Mouse (Mus musculus) erythroid progenitor cell, adult 5-6 weeks (primary cell): ENCODE data around the gene Szt2. TPM values are rescaled to one million over a fixed set of nuclear protein-coding genes. Genes with fewer than 3 reads are reported as not detected.

Source experiments
- ATAC-seq: replicated peaks from 2 replicates; pipeline ENCODE4 v1.8.0; 2016; ENCODE audit warnings: moderate number of reproducible peaks, mild to moderate bottlenecking, moderate TSS enrichment, inconsistent platforms; ENCODE audit not compliant: poor library complexity, low FRiP score, severe bottlenecking
- total RNA-seq, 2 experiments: library from RNA; stranded (forward) in 1 of 2; stranded (reverse) in 1 of 2; fragments of 150-400 nt in 1 of 2; fragments of 186-747, 209-891 nt in 1 of 2; gene quantifications; 2 replicates each; pipeline versions ENCODE4 v1.2.3 to v1.2.4; 2015 to 2017; ENCODE audit warnings: low replicate concordance in 2 of 2

The Szt2 gene
- total RNA-seq (2015; ENCODE audit: low replicate concordance), result 36.9 and 44.3 TPM in 2 replicates
- 18.2 and 33.9 TPM in 2 replicates for total RNA-seq (2017; ENCODE audit: low replicate concordance)

DNA sequence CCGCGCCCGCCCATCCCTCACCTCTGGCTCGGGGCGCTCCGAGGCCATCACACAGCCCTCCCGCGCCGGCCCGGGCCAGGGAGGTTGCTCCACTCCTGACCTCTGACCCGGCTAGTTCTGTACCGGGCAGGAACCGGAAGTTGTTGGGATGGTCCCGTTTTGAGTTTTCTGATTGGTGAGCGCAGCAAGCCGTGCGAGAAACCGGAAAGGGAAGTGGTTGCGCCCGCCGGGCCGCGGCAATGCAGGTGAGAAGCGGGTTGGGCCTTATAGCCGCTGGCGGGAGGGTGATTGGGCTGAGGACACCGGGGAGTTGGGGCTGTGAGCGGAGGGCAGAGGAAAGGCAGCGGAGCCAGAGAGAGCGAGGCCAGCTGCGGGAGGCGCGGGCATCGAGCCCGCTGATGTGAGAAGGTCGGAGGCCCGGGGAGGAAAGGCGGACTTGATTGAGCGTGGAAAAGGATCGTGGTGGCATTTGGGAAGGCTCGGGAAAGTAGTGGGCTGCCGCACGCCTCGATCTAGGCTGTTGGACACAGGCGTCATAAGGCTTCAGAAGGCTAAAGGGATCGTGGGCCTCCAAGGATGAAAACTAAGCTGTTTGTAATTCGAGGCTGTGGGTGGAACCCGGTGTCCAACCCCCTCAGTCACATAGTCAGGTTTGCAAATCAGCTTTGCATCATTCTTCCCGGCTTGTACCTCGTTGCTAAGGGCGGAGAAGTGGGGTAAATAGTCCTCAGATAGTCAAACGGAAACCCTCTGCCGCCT is at the start of gene Szt2, which contains the start of gene Med8:
Gene Szt2 (minus strand): TSS at position 132 of the 759 bp plus-strand sequence.
Gene Med8 (plus strand): TSS at position 196 of the 759 bp plus-strand sequence.
- peak; percentile 100 for ATAC-seq

- ATAC-seq, result no peak
Measured at GRCm38 (mm10) chr4:118457345-118457975, 48.4 kb upstream of the Szt2 start, which contains the start of gene Mpl. TSS of gene Mpl (minus strand) at chr4:118457513.

DNA sequence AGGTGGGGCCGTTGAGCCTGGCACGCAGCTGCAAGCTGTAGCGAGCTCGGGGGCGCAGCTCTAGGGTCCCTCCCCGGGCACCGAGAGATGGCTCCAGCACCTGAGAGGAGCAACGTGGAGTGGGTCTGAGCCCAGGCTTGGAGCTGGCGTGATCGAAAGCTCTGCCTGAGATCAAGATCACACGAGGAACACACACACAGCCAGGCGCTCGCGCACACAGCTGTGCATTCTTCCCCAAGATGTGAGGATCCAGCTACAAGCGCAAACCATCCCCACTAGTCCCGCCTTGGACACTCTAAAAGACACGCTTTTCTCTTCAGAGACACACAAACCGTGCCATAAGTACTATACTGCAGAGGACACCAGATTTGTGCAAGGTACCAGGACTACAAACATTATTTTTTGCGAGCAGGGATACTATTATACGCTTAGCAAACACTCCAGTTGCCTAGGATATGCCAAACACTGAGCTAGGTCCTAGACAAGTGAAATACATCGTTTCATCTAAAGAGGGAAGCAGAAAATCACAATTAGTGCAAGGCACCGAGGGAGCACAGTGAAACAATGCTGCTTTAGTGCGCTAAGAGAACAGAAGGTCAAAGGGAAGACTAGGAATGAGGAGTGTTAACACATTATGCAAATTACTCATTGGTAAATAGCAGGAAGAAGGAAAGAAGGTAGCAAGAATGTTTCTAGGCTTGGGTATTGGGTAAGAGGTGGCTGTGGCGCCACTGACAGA is 37.5 kb upstream of the Szt2 start:
- no peak for ATAC-seq

GRCm38 (mm10) chr4:118445781-118446414 is 36.8 kb upstream of the Szt2 start:
- no peak for ATAC-seq

- ATAC-seq, result no peak
Measured at GRCm38 (mm10) chr4:118445088-118445487, 36.0 kb upstream of the Szt2 start.

GRCm38 (mm10) chr4:118437829-118438253 is 28.8 kb upstream of the Szt2 start:
- ATAC-seq, result peak; percentile 57

GRCm38 (mm10) chr4:118436820-118437603 is 27.9 kb upstream of the Szt2 start, which contains the start of gene Cdc20:
TSS of gene Cdc20 (minus strand) at chr4:118437352.
- peak; percentile 93 for ATAC-seq

DNA sequence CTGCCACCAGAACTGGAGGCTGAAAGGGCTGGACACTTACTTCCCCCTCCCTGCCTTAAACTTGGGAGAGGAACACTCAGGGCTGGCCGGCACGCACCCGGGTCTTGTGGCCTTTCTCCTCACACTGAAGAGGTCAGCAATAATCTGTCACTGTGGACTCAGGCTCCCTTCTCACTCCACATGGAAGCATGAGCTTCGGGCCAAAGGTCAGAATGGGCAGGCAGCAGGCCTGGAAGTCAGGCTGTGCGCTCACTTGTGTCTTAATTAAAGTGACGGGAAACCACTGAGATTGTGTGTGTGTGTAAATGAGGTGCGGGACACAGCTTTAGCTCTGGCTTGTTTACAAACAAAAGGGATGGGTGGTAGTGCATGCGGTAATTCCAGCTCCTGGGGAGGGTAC is 23.3 kb upstream of the Szt2 start:
- no peak for ATAC-seq

- no peak for ATAC-seq
Measured at GRCm38 (mm10) chr4:118429215-118429895, 20.3 kb upstream of the Szt2 start.

DNA sequence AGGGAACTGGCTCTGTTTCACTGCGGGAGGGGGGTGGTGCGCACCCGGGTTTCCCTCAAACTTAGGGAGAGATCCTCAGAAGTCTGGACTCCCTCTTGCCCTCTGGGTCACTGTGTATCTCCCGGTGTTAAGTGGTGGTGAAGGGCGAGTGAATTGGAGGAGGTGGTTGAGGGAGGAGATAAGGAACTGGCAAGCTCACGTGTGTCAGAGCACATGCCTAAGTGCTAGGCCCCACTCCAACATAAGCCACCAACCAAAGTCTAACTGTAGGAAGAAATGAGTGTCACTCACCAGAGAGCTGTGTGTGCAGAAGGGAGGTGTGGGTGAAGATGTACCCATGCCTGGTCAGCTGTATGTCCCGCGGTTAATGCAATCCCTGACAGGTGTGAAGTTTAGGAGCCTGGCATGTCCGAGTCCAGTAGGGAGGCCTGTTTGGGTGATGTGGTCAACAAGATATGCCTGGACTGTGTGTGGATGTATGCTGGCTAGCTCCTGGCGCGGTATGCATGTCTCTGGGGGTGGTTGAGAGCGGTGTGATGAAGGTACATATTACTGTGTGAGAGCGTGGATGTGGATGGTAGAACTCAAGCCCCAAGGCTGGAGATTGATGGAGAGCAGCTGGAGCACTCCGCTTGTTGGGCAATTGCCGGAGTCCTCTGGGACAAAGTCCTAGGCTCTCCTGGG is 19.6 kb upstream of the Szt2 start:
- ATAC-seq, result peak; percentile 45

DNA sequence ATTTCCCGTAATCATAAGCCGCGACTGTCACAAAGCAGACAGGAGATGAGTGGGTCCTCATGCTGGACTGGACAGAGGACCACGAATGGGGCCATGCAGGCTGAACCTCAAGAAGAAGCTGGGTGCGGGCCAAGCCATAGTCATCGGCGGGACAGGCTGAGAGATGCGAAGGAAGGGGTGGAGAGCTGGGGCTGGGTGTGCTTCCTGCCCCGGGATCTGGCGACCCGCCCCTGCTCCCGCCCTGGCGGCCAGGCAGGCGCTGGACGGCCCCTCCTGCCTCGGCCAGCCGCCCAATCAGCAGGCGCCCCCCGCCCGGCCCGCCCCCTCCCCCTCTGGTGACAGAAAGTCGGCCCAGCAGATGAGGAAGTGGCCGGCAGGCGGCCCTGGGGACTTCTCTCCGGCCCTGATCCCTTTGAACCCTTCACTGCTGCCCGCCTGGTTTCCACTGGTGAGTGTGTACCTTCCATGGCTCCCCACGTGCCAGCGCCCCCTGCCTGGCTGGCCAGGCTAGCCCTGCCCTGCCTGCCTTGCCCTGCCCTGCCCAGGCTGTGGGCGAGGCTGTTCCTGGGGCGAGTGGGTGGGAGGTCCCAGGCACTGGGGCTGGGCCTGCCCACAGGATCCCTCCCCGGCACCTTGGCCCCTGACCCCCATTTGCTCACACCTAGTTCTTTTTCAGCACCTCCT is 18.8 kb upstream of the Szt2 start, which contains the start of gene Elovl1:
Gene Elovl1 (plus strand): TSS at position 326 of the 684 bp plus-strand sequence.
- peak; percentile 87 for ATAC-seq

DNA sequence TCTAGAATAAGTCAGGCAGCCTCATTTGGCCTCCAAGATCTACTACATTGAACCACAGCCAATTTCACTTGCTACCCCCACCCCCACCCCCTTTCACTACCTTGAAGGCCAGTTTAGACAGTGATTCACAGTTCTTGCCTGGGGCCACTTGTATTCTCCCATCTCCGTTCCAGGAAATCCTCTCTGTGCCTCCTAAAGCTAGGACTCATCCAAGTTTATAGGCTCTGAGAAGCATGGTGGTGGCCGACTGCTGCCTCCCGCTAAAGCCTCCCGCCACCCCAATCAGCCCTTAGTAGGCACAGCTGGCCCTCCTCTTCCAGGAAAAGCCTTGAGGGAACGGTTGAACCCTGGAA is 18.3 kb upstream of the Szt2 start:
- peak; percentile 35 for ATAC-seq

DNA sequence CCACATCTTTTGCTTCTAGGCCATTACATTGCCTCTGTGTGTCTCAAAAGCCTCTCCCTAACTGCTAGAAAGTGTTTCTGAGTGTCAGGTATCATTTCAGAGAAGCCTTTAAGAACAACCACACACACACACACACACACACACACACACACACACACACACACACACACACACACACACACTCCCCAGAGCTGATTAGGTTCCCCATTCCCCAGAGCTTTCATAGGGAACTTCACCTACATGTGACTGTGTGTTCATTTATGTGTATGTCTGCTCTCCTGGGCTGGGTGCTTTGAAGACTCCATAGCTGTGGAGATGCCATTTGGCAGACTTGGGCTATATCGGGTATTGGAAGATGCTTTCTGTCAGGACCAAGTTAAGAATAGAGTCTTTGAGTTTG is 16.3 kb upstream of the Szt2 start:
- no peak for ATAC-seq

DNA sequence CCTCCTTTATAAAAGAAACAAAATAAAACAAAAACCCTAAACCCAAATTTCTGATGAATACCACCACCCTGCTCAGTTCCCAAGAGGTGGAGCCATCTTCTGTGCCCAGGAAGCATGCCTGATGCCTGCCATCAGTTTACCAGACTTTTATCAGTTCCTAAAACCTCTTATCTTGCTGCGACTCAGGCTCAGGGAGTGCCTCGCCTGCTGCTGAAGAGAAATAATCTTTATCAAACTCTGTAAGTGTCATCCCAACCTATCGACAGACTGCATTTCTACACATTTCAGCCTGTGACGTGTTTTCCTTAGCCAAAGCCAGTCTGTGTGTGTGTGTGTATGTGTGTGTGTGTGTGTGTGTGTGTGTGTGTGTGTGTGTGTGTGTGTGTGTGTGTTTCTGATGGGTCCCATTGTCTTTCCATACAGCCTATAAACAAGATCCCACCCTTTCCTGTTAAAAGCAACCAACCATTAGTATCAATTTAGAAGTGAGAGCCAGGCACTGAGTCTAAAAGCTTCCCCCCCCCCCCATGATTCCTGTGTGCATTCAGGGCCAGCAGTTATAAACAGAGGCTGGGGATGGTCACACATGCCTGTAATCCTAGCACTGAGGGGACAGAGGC is 15.6 kb upstream of the Szt2 start:
- ATAC-seq, result peak; percentile 54

DNA sequence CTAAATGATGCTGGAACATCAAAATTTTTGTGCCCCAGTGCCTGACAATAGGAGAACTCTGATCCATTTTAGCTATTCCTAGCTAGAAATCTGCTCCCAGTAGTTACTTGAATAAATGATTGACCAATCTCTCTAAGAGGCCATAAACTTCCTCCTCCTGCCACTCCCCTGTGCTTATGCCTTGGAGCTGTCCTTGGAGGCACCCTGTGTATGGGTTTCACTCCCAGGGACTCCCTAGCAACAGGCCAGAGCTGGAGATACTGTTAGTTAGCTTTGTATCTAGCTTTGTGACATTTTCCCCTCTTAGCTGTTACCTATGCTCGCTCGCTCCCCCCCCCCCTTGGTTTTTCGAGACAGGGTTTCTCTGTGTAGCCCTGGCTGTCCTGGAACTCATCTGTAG is 12.3 kb upstream of the Szt2 start:
- ATAC-seq, result no peak

DNA sequence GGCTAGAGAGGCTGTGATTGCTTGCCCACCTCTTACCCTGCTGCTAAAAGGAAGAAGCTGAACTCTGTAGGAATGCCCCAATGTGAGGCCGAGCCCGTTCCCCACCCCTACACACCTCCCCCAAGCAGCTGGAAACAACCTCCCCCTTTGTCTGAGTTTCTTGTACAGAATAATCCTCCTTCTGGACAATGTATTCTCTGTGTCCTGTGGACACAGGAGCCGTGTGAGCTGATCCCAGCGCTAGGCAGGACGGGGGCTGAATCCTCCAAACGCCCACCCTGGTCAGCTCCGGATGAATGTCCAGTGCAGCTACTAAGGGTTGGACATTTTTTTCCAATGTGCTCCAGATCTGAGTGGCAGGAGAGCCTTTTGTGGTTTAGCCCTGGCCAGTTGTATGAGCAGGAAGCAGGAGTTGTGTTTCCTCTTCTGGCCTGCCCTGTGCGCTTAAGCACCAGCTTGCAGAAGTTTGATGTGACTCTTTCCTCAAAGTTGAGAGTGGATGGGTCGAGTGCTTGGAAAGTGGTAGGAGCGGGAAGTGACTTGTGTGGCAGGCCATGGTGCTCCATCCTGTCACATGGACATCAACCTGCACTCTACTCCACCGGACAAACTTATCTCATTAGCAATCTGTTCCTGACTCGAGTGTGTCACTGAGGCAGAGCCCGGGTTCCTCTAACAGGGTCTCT is 8.2 kb upstream of the Szt2 start:
- ATAC-seq, result no peak
